Mouse (Mus musculus): ENCODE results near the gene Tdg.

The Tdg gene

DNA sequence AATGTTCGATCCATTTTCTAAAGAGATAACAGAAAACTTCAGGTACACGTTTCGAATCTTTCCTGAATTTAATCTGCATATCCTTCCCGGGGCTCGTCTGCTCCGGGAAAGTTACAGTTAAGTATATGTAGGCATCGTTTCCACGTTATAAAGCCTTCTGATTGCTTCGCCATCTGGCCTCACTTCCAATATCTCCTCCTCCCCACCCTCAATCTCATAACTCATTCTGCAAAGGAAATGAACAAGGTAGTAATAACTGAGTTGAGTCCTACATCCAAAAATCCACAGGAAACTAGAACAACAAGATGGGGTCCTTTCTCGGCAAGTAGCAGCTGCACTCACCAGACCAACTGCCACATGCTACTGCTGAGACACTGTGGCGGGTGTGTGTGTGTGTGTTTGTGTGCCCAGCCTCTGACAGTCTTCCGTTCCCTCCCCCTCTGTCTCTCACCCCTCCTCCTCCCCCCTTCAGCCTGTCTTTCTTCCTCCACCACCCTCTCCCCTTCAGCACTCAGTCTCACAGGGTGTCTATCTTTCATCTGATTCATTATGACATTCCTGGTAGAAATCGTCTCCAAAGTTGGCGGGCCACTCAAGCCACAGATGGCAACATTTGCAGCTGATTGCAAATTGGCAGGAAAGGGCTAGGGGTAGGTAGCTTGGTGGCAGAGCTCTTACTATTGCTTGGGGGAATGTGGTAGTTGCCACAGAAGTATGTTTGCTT lies 32.8 kb downstream of the Tdg start:
- no peak for DNase-seq (ENCODE audit: low read depth, low spot score)

DNA sequence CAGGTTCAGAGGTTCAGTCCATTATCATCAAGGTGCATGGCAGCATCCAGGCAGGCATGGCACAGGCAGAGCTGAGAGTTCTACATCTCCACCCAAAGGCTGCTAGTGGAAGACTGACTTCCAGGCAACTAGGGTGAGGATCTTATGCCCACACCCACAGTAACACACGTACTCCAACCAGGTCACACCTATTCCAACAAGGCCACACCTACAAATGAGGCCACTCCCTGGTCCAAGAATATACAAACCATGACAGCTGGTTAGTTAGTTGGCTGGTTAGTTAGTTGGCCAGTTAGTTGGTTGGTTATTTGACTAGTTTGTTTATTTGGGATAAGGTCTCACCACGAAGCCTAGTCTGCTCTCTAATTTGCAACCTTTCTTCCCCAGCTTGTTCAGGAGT lies 33.7 kb downstream of the Tdg start:
- no peak for DNase-seq (ENCODE audit: low read depth, low spot score)

DNA sequence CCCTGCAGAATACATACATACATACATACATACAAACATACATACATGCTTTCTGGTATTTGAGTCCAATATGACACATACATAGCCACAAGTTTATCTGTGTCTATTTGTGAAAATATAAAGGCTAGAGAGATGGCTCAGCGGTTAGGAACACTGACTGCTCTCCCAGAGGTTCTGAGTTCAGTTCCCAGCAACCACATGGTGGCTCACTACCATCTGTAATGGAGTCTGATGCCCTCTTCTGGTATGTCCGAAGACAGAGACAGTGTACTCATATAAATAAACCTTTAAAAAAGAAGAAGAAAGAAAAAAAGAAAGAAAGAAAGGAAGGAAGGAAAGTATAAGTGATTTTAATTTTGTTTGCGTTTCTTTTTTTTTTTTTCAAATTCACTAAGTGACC lies 36.3 kb downstream of the Tdg start:
- DNase-seq (ENCODE audit: low read depth, low spot score): no peak

DNA sequence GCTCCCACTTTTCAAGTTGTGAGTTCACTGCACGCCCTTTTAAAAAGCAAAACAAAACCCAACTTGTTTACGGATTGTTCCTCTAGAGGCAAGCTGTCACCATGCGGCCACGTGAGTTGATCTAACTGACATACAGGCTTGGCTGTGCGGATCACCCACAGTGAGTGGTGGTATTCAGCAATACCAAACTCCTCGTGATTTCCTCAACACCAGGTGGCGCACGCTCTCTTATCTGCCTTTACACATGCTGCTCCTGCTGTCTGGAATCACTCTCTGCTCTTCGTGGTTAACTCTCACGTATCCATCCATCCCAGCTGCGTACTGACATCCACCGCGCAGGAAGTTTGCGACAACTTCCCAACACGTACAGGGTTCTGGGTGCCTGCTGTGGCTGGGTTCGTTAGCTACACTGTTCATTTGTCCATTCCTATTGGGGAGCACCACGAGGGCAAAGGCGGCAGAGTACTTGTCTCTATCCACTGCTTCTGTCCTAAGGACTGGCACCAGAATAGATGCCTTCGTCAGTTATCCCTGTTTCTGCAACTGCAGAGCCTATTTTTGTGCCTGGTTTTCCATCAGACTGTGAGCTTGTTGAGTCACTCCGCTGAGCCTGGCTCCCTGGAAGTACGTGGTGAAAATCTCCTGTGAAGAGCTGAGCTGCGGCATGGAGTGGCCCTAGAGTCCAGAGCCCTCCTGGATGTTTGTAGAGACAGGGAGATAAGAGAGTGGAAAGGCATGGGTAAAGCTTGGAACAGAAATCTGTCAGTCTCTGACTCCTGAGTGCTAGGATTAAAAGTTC lies 37.0 kb downstream of the Tdg start:
- DNase-seq (ENCODE audit: low read depth, low spot score): peak; percentile 78

DNA sequence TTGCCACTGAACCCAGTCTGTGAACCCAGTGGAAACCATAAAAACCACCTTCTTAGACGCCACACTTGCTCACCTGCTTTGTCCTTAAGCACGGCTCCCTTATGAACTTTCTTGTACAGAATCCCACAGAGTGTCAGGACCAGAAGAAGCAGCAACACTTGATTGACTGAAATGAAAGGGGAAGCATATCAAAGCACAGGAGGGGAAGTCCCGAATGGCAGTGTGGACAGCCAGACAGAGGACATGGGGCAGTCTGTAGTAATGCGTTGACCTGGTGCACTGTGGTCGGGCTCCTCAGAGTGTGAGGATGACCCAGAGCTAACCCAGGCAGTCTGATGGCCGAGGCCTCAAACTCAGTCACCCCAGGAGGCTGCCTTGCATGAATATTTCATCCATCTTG lies 40.6 kb downstream of the Tdg start:
- DNase-seq (ENCODE audit: low read depth, low spot score): no peak

DNA sequence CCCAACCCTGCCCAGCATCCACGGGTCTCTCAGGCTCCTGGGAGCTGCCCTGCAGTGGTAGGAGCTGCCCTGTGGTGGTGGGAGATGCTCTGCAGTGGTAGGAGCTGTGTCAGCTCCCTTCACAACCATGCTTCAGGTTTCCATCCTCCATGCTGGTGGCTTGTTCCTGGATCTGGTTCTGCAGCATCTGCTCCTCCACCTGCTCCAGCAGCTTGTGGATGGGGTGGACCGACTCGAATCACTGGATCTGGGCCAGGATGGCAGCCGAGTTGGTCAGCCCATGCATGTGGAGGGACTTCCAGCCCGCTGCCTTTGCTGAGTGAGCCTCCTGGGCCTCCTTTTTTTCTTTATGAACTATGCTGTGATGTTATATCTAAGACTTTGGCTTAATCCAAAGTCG lies 47.3 kb downstream of the Tdg start:
- no peak for DNase-seq (ENCODE audit: low read depth, low spot score)

DNA sequence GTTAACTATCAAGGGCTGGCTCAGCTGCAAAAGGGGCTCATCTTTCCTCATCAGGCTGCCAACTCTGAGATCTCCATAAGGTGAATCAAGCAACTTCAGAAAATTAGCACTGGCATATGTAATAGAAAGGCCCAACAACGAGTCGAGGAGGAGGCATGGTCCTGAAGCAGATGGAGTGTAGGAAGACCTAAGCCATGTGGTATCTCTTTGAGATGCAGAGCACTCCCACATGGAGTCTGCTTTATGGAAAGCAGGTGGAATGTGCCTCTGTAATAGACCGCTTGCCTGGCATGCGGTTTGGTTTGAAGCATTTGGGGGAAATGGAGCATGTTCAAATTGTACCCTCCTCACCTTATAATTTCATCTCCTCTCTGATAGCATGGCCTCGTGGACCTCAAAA lies 51.1 kb downstream of the Tdg start:
- no peak for DNase-seq (ENCODE audit: low read depth, low spot score)

DNA sequence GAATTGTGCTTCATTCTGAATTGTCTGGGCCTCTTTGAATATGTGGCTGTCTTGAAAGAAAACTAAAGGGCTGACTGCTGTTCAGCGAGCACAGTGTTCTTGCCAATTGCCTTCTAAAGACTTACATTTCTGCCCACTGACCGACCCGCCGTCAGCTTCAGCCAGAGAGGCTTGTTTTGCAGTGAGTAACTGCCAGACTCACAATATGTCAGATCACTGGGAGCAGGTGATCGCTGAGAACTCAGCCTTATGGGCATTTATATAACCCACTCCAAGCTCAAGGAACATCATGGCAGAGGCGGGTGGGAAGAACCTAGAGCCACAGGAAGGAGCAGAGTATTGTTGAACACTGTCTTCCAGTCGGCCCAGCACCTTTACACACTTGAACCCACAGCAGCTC lies 52.0 kb downstream of the Tdg start:
- DNase-seq (ENCODE audit: low read depth, low spot score): no peak

DNA sequence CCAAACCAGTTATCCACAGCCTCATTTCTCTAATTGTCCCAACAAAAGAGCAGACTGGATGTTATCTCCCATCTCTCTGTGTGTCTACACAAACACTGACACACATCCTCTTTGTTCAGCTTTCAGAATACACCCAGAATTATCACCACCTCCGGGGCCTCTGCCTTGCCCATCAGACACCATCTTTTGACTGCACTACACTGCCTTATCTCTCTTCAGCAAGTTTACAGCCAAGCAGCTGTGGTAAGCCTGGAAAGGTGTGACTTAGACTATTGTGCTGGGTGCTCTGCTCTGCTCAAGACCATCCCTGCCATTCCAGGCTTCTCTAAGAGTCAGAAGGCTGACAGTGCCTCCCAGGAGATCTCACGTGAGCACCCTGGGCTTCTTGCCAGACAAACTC lies 55.8 kb downstream of the Tdg start:
- DNase-seq (ENCODE audit: low read depth, low spot score): no peak

DNA sequence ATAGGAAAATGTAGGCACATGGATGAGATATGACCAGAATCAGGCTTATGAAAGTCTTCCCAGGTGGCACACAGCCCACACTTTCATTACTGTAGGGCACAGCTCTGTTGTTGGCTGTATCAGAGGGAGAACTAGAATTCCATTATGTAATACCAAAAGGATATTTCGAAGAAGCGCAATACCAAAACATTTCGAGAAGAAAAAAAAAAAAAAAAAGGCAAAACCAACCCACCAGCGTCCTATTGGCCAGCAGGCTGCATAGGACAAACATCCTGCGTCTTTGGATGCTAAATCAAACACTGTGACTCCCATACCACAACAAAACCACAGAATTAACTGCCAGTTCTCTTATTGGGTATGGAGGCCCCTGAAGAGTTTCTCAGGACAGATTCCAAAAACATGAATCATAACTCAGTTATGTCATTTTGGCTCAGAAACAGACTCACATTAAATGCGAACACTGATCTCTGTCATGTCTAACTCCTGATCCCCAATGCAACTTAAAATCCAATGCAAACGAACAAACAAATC lies 60.1 kb downstream of the Tdg start:
- DNase-seq (ENCODE audit: low read depth, low spot score): no peak

DNA sequence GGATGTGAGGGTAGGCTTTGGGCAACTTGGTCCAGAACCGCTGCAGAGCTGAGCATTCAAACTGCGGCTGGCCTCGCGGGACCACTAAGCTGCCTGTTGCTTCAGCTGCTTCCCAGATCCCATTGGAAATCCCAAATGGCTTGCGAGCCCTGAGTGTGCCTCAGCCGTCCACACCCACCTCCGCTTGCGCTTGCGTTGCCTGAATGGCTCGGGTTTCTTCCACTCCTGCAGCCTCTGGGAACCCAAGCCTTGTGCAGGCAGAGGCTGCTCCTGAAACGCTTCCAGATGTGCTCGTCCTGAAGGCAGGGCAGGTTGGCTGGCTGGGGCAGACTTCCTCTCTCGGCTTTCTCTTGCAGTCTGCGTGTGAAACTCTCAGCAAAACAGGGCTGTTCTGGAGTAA lies 60.9 kb downstream of the Tdg start, which contains the start of gene Glt8d2:
Glt8d2 (minus strand) TSS at position 157 of the 400 bp plus-strand sequence.
- no peak for DNase-seq (ENCODE audit: low read depth, low spot score)

DNA sequence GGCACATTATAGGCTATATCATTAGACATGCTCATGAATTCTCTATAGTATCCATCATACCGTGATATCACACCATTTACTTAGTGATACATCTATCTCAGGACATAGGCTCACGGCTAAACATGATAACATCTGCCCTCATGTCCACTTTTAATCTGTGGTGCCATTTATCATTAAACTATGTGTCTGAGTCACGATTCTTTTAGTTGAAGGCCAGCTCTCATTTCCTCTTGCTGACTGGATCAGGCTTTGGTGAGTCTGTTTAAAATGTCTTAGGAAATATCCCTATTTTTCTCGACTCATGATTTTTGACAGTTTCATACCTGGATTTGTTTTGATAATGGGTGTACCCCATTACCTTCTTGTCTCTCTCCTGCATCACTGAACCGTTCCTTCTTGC lies 66.3 kb downstream of the Tdg start, which contains the start of gene Hcfc2:
Hcfc2 (plus strand) TSS at position 205 of the 400 bp plus-strand sequence.
- no peak for DNase-seq (ENCODE audit: low read depth, low spot score)

DNA sequence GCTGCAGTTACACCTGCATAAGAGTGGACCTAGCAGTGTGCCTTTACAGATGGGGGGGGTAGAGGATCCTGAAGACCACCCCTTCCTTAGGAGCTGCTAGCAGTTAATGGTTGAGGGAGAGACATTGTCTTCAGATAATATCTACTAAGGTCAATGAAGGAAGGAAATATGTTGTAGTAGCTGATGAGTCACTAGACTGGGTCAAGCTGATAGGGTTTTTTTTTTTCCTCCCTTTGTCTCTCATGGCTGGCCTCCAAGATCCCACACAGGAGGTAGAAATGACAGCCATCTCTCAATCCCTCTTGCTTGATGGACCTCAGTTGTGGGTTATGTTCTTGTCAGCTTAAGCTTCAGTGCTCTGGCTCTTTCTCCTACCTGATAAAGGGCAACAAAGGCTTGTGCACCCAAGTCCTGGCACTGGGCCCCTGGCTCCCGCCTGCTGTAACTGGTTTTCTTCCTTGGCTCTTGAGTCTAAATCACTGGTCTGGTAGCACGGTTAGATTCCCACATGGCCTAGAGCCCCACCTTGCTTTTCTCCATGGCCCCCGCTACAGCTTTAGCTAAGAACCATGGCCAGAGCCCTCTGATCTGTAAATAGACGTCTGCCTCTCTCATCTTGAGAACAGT lies 66.9 kb downstream of the Tdg start:
- no peak for DNase-seq (ENCODE audit: low read depth, low spot score)

DNA sequence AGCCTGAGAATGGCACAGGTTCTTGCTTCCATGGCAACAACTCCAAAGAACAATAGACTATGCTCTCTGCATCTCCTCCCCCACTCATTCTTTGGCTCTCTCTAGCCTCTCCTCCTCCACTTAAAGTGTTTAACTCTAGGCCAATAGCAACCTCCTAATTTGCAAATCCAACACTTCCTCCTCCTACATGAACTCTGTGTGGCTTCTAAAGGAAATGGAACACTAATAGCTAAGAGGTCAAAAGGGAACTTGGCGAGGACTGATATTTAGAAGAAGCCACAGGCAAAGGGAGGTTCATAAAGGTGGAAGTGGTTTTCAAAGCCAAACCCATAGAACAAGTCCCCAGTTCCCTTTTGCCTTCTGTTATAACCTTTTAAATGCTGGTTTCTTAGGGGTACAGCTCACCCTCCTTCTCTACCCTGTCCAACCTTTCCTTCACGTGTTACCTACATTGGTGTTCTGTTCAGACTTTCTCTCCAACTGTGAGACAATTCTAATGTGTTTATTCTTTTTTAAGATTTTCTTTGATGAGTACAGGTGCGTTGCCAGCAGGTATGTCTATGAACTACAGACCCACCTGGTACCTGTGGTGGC lies 67.8 kb downstream of the Tdg start:
- DNase-seq (ENCODE audit: low read depth, low spot score): no peak

DNA sequence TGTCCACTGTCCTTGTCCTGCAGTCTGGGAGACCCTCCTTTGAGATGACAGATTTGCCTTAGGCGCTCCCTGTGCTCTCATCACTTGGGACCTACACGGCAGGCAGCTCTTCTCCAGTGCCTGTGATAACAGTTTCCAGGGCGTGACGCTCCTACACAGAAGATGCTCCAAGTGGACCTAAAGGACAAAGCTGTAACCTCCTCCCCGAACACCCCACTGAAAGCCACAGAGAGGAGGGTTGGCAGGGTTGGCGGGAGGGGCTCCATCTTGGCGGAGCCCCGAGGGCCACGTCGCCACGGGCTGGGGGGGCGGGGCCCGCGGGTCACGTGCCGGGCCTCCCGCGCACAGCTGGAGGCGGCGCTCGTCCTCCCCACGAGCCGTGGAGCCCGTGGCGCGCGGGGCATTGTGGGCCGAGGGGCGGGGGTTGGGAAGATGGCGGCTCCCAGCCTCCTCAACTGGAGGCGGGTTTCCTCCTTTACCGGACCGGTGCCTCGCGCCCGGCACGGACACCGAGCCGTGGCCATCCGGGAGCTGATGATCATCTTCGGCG lies 69.2 kb downstream of the Tdg start:
- peak; percentile 43 for DNase-seq (ENCODE audit: low read depth, low spot score)

DNA sequence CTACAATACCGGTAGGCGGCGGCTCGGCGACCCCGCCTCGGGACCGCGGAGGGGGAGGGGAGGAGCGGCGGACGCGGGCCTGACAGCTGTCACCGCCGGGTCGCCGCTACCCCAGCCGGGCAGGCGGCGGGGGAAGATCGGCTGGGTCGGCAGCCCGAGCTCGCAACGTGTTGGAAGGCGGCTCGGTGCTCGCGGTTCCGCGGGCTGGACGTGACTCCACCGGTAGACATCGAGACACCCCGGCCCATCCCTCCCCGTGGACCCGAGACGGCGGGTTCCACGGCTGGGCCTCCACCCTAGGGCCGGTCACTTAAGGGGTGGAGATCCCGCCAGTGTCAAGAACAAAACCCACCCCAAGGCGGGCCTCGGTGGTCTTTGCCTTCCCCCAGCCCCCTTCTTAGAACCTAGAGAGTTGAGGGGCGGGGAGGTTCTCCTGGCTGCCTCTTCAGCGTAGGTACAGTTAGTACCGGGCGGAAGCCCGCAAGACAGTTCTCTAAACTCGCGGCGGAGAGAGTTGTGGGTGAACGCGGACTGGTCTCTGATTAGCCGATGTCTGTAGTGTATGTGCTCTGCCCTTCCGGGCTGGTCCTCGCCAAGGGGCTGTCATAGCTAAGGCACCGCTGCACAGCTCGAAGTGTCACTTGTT lies 69.8 kb downstream of the Tdg start:
- DNase-seq (ENCODE audit: low read depth, low spot score): no peak

All from WW6 (cell line).